Mouse (Mus musculus): Measurements from ENCODE around the gene Tlr2.

DNA sequence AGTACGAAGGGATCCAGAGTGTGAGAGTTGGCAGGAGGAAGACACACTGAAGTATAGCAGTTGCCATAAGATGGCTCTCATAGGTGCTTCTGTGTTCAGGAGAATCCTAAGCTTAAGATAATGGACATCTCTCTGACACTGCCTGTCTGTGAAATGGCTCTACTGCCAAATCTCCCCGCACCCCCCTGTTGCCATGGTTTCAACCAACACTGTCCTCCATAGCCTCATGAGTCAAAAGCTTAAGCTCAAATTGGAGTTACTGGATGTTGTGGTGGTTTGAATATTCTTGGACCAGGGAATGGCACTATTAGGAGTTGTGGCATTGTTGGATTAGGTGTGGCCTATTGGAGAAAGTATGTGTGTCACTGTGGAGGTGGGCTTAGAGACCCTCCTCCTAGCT lies 28.2 kb upstream of the Tlr2 start:
- no peak for TF ChIP-seq GATA1 (IDR thresholded peaks at IDR 0.05; ENCODE audit: low read length)
- no peak for TF ChIP-seq TAL1 (IDR thresholded peaks at IDR 0.05; ENCODE audit: low read length)
